Mouse (Mus musculus) mouse embryonic stem cell (cell line): ENCODE measurements around the gene 1700023F06Rik.
"Not testable (repeated sequence)": the region's sequence is repeated elsewhere in the genome, so short reads cannot be mapped to it uniquely, and the experiment has no call there.

Experiments
- in situ Hi-C, 2 experiments: fragments of 300-500 bp; cut with MboI; formaldehyde crosslinking; loops; 1 replicate in 1 of 2; 3 replicates in 1 of 2; pipeline ENCODE4 v1.14.3; 2019 to 2020; ENCODE audit warnings: low sequenced_read_pairs in 2 of 2, low pct_unique_long_range_greater_than_20kb in 1 of 2, mixed read lengths in 1 of 2; ENCODE audit not compliant: unreplicated experiment in 1 of 2

1700023F06Rik gene

DNA sequence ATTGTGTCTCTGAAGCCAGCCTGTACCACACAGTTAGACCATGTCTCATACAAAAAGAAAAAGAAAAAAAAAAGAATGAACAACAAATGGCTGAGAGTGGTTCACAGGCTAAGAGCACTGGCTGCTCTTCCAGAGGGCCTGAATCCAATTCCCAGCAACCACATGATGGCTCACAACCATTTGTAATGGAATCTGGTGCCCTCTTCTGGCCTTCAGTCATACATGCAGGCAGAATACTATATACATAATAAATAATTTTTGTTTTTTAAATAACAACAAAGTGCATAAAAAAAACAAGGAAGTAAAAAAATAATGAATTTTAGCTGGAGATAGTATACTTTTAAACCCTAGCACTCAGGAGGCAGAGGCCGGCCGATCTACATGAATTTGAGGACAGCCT, 21.2 kb upstream of the 1700023F06Rik start:
- in situ Hi-C loops = no loop called here

DNA sequence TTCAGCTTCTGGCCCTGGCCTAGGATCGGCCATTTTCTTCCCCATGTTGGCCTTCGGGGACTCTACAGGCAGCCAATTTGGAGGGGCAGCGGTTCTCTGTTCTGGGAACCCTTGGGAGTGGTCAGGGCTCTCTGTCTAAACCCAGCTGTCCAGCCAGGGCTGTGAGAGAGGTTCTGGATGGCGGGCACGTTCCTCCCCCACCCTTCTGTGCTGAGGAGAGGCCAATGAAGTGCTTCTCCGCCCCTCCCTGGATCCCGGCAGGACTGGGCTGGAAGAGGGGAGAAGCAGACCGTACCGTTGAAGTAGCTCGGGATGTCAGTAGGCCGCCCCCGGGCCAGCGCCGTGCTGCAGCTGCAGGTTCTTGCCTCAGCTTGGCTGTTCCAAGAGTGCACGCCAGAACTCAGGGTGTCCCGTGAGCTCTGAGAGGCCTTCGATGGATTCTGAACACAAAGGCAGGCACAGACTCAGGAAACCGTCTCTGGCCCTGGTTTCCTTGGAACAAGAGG, 15.6 kb upstream of the 1700023F06Rik start:
- in situ Hi-C loops = no loop called here

DNA sequence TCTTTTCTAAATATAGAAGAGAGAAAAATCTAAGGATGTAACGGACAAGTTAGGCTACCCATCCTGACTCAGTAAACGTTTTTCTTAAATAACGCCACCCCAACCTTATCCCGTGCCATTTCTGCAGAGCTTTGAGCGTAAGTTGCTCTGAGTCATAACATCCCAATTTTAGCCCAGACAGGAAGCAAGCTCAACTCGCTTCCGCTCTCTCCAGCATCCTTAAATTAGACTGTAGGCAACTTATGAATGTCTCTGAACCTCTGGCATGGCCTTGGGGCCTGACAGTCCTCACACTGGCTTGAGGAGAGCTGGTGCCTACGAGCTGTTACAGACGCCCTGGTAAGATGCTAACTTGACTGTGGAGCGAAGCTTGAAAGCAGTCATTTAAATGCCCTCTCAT, 15.1 kb upstream of the 1700023F06Rik start:
- in situ Hi-C loops = no loop called here

DNA sequence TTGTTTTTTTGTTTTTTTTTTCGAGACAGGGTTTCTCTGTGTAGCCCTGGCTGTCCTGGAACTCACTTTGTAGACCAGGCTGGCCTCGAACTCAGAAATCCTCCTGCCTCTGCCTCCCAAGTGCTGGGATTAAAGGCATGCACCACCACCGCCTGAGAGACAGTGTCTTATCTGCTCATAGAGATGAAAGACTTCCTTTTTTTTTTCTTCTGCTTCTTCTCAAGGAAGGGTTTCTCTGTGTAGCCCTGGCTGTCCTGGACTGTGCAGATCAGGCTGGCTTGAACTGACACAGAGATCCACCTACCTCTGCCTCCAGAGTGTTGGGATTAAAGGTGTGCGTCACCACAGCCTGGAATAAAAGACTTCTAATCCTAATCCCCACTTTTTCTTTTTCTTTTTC, 14.4 kb upstream of the 1700023F06Rik start:
- in situ Hi-C loops = not testable (repeated sequence)

DNA sequence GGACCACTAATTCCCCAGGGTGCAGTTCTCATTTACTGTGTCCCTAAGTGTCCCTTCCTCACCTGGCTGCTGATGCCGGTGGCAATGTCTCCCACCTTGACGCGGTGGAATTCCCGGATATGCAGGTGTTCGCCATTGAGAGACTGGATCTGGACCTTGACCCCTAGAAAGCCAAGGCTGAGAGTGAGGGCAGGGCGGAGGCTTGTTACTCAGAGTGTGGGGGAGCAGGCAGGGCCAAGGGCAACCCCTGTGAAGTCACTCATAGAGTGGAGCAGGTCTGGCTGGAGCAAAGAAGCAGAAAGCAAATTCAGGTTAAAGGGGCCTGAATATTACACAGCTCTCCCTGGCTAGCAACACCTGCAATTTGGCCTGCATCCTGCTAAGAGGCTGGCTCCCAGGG, 13.1 kb upstream of the 1700023F06Rik start:
- in situ Hi-C loops = no loop called here

DNA sequence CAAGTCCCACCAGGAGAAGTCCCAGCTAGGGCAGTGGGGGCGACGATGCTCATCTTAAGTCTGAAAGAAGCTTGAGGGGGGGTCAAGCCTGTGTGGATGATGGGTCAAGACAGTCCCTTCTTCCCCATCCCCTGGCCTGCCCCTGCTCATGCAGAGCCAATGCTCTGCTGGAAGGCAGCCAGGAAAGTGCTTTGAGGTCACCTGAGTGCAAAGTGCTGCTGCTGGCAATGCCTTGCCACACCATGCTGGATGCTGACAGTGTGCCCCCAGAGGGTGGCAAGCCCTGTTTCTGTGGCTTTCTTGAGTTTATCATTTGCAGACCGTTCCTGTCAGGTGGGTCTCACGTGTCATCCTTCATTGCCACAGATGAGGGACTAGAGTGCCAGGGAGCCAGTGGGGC, 11.6 kb upstream of the 1700023F06Rik start:
- in situ Hi-C loops = no loop called here

DNA sequence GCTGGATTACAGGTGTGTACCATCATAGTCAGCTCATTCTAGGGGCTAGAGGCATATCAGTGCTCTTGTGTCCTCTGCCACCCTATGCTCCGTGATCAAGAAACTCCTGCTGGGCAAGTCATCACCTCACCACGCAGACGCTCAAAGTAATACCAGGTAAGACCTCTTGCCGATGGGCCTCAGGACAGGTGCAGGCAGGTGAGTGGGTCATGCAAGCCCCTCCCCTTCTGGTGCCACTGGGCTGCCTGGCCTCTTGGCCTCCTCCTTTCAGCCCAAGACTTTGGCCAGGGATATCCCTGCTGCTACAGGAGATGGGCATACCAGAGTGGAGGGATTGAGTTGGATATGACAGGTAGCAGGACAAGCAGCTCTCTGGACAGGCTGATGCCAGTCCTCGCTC, 10.9 kb upstream of the 1700023F06Rik start:
- in situ Hi-C loops = no loop called here

DNA sequence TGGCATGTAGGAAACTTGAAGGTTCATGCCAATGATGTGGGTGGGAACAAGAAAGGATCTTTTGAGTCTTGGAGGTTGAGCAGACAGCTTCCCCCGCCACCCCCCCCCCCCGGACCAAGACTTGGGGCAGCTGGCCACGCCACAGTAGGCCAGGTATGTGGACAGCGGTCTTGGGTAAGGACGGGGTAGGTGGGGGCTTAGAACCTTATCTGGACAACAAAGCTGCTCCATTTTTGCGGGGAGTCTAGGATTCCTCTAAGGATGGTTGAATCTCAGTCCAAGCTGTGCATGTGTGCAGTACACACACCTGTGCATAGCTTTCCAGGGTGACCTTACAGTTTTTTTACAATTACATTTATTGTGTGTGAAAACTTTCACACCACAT, 10.2 kb upstream of the 1700023F06Rik start:
- in situ Hi-C loops = no loop called here

DNA sequence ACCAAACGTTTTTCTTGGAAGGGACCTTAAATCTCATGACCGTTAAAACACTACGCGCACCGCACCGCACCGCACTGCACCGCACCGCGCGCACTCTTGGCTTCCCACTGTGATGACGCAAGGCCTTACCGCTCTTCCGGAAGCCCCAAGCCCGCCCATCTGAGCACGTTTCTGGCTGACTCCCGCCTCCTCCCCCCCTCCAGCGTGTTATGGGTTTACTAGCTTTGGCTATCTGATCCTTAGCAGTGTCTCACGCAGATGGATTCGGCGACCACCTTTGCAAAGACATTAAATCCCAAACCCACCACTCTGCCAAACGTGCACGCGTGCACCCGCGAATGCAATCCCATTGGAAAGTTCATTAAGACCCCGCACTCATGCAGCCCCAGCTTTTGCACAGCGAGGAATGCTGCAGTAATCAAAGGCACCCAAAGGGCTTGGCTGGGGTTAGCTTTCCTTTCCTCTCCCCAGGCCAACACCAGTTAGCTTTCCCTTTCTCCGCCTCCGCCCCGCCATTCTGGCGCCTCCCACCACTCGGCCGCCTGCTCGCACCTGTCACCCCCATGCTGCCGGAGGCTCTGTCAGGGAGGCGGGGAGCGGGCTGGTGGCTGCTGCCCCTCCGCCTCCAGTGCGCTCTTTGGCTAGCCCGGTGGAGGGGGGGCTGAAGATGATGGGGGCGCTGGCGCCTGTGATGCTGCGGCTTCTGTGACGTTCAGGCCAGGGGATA, 9.6 kb upstream of the 1700023F06Rik start, which contains the start of gene Spata32:
Gene Spata32, minus strand, starts transcription at position 643 of the 727 bp plus-strand sequence.
- in situ Hi-C loops = no loop called here

DNA sequence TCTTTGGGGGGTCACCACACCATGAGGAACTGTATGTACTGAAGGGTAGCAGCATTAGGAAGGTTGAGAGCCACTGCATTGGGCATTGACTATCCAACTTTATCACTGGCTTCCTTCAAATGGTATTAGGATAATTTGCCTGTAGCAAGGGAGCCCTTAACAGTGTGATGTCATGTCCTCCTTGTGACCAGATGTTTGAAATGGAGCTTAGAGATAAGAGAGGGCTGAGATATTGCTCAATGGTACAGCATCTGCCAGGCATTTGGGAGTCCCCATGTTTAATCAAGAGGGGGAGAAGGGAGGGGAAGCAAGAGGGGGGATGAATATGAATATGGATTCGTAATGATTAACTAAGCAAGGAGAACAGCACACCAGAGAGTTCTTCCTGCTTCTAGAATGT, 7.0 kb upstream of the 1700023F06Rik start:
- in situ Hi-C loops = no loop called here

DNA sequence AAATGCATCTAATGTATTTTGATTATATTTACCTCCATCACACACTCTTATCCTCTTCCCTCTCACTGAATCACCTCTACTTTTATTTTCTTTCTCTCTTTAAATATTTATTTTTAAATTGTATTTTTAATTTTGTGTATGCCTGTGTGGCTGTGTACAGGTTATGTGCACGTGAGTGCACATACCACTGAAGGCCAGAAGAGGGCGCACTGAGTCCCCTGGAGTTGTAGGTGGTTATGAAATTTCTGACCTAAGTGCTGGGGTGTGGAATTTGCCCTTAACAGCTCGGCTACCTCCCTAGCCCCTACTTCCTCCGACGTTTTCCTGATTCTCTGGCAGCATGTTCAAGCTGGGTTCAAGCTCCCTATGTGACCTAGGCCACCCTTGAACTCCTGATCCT, 5.4 kb upstream of the 1700023F06Rik start:
- in situ Hi-C loops = no loop called here

DNA sequence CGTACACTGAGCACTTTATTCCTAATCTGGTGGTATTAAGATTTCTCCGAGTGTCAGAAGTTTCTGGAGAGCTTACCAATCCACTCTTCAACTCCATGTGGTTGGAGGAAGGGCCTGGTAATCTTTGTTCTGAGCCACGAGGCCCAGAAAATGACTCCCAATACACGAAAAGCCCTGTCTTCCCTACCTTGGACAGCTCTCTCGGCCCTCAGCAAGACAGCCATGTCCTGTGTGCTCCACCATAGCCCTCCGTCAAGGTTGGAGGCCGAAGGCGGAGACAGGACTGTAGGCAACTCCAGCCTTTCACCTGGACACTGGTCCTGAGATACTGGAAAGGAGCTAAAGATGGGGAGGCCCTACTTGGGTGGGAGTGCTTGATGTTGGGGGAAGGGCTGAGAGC, 1.9 kb upstream of the 1700023F06Rik start:
- in situ Hi-C loops = no loop called here

DNA sequence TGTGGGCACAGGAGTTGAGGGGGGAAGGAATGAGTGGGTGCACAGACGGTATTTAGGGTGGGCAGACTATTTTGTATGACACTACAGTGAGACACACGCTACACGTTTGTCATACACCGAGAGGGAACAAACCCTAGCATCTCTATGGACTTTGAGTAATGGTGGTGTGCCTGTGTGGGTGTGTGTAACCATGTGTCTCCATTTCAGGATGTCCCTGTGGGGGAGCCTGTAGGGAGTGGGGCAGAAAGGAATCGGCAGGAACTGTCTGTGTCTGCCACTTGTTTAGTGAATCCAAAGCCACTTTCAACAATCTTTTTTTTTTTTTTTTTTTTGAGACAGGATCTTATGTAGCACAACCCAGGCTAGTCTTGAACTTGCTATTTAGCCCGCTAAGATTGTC, 2.2 kb downstream of the 1700023F06Rik start:
- in situ Hi-C loops = no loop called here

DNA sequence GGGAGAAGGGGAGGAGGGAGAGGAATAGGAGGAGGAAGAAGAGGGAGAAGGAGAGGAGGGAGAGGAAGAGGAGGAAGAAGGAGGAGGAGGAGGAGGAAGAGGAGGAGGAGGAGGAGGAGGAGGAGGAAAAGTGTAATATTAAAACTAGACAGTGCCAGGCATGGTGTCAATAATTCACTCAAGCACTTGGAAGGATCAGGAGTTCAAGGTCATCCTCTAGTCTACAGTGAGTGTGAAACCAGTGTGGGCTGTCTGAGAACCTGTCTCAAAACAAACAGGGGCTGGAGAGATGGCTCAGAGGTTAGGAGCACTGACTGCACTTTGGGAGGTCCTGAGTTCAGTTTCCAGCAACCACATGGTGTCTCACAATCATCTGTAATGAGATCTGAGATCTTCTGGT, 6.0 kb downstream of the 1700023F06Rik start:
- in situ Hi-C loops = no loop called here

DNA sequence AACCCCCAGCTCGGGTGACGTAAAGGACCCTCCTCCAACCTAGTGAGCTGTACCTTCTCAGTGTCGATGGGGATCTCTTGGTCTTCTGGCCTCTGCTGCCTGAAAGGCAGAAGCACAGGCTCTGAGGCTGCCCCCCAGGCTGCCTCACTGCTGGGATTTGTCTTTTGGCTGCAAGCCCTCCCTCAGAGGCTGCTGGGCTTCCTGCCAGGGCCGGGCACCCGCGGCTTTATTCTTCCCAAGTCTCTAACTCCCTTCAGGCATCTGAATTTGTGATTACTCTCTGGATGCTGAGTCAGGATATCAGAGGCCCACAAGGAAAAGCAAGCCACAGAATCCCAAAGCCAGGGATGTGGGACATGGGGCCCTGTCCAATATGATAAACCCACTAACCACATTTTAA, 6.7 kb downstream of the 1700023F06Rik start:
- in situ Hi-C loops = no loop called here

DNA sequence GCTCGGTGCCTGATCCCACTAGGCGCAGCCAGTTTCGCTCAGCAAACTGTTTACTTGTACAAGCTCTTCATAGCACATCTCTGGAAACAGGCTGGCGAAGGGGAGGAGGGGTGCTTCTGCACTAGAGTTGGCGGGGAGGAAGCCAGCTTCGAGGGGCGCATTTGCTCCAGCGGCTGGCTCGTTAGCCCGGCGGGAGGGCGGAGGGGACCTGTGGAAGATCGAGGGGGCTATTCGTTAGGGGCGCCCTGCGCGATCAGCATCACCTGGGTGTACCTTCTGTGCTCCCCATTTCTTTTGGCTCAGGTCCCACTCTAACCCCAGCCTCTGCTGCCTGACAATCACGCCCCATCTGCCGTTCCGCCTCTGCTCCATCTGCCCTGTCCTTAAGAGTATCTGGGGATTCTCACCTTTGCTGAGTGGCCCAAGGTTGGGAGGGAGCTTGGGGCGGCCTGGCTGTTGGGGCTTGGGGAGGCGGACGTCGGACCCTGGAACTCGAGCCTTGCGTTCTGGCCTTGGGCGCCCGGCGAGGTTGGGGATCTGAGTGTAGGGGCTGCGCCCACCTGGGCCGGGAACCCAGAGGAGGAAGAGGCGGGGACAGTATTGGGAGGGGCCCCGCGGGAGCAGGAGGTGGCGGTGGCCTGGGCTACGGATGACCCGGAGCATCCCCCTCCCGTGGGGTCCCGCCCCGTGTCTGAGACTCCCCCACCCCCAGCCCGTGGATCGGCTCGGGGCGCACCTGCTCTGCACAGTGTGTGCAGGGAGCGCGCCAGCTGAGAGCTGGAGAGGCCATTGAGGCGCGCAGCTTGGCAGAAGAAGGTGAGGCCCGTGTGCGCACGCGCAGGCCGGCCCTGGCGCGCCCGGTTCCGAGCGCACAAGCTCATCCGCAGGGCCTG, 9.2 kb downstream of the 1700023F06Rik start:
- in situ Hi-C loops = no loop called here

DNA sequence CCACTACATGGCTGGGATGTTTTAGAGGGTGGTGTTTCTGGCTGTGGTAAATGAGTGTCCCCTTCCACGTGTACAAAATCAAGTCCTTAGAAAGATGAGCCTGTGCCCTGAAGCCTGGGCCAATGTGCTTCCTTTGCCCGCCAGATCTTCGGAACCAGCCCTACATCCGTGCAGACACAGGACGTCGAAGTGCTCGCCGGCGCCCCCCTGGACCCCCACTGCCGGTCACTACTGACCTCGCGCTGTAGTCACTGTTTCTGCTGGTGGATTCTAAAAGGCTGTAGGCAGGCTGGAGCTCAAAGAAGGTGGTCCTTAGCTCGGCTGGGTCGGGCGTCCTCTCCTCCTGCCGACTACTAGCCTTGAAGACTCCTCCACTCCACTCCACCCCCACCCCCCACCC, 10.0 kb downstream of the 1700023F06Rik start:
- in situ Hi-C loops = no loop called here

DNA sequence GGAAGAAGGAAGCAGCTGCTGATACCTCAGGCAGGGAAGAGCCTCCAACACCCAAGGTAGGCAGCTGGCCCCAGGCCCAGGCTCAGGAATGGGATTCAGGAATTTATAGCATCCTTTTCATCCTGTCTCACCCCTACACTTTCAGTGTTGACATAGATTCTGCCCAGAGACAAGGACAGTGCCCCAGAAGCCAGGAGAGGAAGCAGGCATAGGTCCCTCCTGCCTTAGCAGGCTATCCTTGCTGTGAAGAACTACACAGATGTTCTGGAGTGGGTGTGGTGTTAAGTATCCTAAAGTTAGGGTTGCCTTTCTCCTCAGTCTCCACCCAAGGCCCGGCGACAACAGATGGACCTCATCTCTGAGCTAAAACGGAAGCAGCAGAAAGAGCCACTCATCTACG, 11.0 kb downstream of the 1700023F06Rik start:
- in situ Hi-C loops = no loop called here

DNA sequence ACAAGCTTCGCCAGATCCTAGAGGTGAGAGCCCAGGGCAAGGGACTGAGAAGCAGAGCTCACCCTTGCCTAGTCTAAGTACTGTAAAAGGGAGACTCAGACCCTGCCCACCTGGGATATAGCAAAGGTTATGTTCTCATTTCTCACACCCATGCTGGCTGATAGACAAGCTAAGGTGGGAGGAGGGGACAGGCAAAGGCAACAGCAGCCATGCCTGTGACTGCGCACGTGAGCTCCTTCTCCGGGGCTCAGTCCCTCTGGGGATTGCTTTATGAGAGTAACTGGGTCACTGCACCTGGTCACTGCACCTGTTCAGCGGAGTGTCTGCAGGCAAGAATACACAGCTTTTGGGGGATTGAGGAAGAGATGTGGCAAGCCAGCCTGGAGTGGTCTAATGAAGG, 12.7 kb downstream of the 1700023F06Rik start:
- in situ Hi-C loops = no loop called here

DNA sequence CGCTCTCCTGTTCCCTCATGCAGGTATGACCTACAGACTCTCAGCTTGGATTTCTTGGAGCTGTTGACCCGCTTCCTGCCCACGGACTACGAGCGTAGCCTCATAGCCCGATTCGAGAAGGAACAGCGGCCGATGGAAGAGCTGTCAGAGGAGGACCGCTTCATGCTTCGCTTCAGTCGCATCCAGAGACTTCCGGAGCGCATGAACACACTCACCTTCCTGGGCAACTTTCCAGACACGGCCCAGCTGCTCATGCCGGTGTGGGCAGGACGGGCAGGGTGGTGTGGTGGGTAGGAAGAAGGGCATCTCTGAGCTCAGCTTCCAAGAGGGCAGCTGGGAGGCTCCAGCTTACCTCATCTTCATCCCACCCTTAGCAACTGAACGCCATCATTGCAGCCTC, 13.1 kb downstream of the 1700023F06Rik start:
- in situ Hi-C loops = no loop called here
